Mouse (Mus musculus) liver, postnatal 0 days (tissue): ENCODE results near the gene Tbcc. TPM values are rescaled to one million over a fixed set of nuclear protein-coding genes. Genes with fewer than 3 reads are reported as not detected.

ENCODE experiments used
- ATAC-seq: fragments of 200-750 bp; cut with Nextera tagmentation; 2 replicates; pipeline ENCODE4 v1.8.0; 2017; ENCODE audit warnings: mild to moderate bottlenecking, moderate library complexity
- DNase-seq: peaks from one replicate; pipeline ENCODE4 v3.0.0-alpha.2; 2016
- H3K27ac ChIP-seq: fragments of 300-500 bp; sonication (generic); 2 replicates; pipeline ENCODE4 v1.5.1; 2014; ENCODE audit warnings: antibody characterized with exemption, moderate library complexity, mild to moderate bottlenecking, low read depth
- H3K27me3 ChIP-seq: fragments of 300-500 bp; sonication (generic); 2 replicates; pipeline ENCODE4 v1.6.1; 2014; ENCODE audit warnings: low read length, control low read depth, mixed read lengths; ENCODE audit not compliant: insufficient read depth
- H3K36me3 ChIP-seq: fragments of 300-500 bp; sonication (generic); replicated peaks from 2 replicates; pipeline ENCODE4 v1.6.1; 2014; ENCODE audit warnings: mild to moderate bottlenecking, control low read depth, low read length, moderate library complexity, mixed read lengths; ENCODE audit not compliant: insufficient read depth
- H3K4me1 ChIP-seq: fragments of 300-500 bp; sonication (generic); 2 replicates; pipeline ENCODE4 v1.6.1; 2014; ENCODE audit warnings: antibody characterized with exemption, mild to moderate bottlenecking, control low read depth; ENCODE audit not compliant: insufficient read depth
- H3K4me2 ChIP-seq: fragments of 300-500 bp; sonication (generic); 2 replicates; pipeline ENCODE4 v1.6.1; 2014; ENCODE audit warnings: low read depth, mild to moderate bottlenecking, low read length, moderate library complexity, mixed read lengths
- H3K4me3 ChIP-seq: fragments of 300-500 bp; sonication (generic); 2 replicates; pipeline ENCODE4 v1.5.1; 2014; ENCODE audit warnings: low read depth, low read length
- H3K9ac ChIP-seq: fragments of 300-500 bp; sonication (generic); replicated peaks from 2 replicates; pipeline ENCODE4 v1.6.1; 2014; ENCODE audit warnings: mild to moderate bottlenecking, moderate library complexity
- H3K9me3 ChIP-seq: fragments of 300-500 bp; sonication (generic); 2 replicates; pipeline ENCODE4 v1.6.1; 2016; ENCODE audit warnings: mild to moderate bottlenecking, control low read depth, low read length, mixed read lengths
- CTCF ChIP-seq: sonication (generic); IDR thresholded peaks from 2 replicates; pipeline ENCODE4 v1.5.1; 2016; ENCODE audit warnings: antibody characterized with exemption, low read depth
- EP300 ChIP-seq: IDR thresholded peaks from 2 replicates; pipeline ENCODE4 v1.6.1; 2016; ENCODE audit warnings: antibody characterized with exemption, low read depth, mild to moderate bottlenecking
- whole genome bisulfite sequencing: fragments of 180-500 bp; shearing (Covaris S2); extraction: QIAGEN DNeasy Blood & Tissue Kit; methylation state at CpG from one replicate; pipeline ENCODE4 v1.1.7; 2014; ENCODE audit not compliant: insufficient replicate concordance; 5-methylcytosine and 5-hydroxymethylcytosine counted together
- polyA plus RNA-seq: library from polyadenylated mRNA; unstranded; fragments of >200 nt; fragmentation: Nextera tagmentation; extraction: Ambion mirVana; gene quantifications from 2 replicates; pipeline ENCODE4 v1.2.1, GENCODE M21; 2015

The Tbcc gene
- polyA plus RNA-seq, 1 experiment from 2014 or later = 24.1 TPM

- Histone ChIP-seq H3K9me3 (no peaks in the 10 kb centered on the region), H3K4me2 (peak overlapping the region; percentile 98), H3K27ac (peak overlapping the region; percentile 96), H3K4me3 (peak overlapping the region; percentile 88), H3K9ac (peak overlapping the region; percentile 78), H3K27me3 (no peaks in the 10 kb centered on the region), H3K36me3 (no peaks in the 10 kb centered on the region), H3K4me1 (peaks cover 32% of the 10 kb centered on the region)
- TF ChIP-seq CTCF (no peak), EP300 (no peak)
- DNase-seq = peak; percentile 82
- WGBS = under 1% methylated on average over 44 of the region's 44 CpGs
- ATAC-seq = peak; percentile 26
These were observed 917 bp upstream of the Tbcc start for GRCm38 (mm10) chr17:46889450-46890084.

- ATAC-seq (peak; percentile 18), DNase-seq (peak; percentile 54)
- Histone ChIP-seq H3K4me2 (peak overlapping the region; percentile 98), H3K36me3 (no peaks in the 10 kb centered on the region), H3K9ac (peak overlapping the region; percentile 89), H3K27me3 (no peaks in the 10 kb centered on the region), H3K4me1 (peaks cover 23% of the 10 kb centered on the region), H3K27ac (peak overlapping the region; percentile 79), H3K9me3 (no peaks in the 10 kb centered on the region), H3K4me3 (peak overlapping the region; percentile 88)
- 1% methylated on average over 59 of the region's 64 CpGs for WGBS
- TF ChIP-seq EP300 = no peak
- no peak for TF ChIP-seq CTCF
These were observed 535 bp downstream of the Tbcc start for GRCm38 (mm10) chr17:46890843-46891594.

- no peak for ATAC-seq
- no peak for DNase-seq
- 87% methylated on average over 9 of the region's 9 CpGs for WGBS
- Histone ChIP-seq H3K4me1 (peaks cover 19% of the 10 kb centered on the region), H3K9me3 (no peaks in the 10 kb centered on the region), H3K4me3 (no peak overlapping the region), H3K27me3 (no peaks in the 10 kb centered on the region), H3K27ac (no peak overlapping the region), H3K36me3 (no peaks in the 10 kb centered on the region), H3K4me2 (no peak overlapping the region), H3K9ac (no peak overlapping the region)
- TF ChIP-seq EP300 (no peak), CTCF (no peak)
These were observed 4.9 kb downstream of the Tbcc start for GRCm38 (mm10) chr17:46895426-46895825.

DNA sequence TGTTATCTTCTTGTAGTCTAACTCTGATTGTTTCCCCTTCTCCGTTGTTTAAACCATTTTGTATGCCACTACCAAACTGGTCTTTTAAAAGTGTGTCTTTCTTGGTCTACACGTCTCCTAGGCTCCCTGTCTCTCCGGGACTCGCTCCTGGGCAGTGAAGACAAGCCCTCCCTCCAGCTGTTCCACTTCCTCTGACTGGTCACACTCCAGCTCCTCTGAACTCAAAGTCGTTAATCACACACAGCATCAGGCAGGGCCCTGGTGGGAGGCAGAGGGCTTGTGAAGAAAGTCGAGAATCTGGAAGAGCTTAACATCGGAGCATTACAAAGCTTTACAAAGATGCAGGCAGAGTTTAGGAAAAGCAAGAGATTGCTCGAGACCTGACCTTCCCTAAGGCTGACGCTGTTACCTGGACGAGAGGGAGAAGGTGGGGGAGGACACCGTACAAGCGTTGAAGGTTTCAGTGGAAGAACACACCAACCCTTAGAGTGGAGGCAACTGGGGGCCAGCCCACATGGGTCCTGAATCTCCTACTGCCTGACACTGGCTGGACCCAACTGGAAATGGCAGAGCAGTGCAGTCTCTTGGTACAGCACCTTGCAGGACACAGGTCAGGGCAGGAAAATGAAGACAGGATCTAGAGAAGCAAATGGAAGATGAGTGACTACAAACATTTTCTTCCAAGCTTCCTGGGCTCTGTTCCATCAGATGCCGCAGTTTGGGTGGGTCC lies 6.9 kb downstream of the Tbcc start:
- Histone ChIP-seq H3K9ac (no peak overlapping the region), H3K27me3 (no peaks in the 10 kb centered on the region), H3K36me3 (no peaks in the 10 kb centered on the region), H3K9me3 (no peaks in the 10 kb centered on the region), H3K4me2 (no peak overlapping the region), H3K27ac (no peak overlapping the region), H3K4me3 (no peak overlapping the region), H3K4me1 (peaks cover 5% of the 10 kb centered on the region)
- TF ChIP-seq EP300 (no peak), CTCF (no peak)
- DNase-seq (no peak), ATAC-seq (no peak)
- 46% methylated on average over 13 of the region's 13 CpGs for WGBS

DNA sequence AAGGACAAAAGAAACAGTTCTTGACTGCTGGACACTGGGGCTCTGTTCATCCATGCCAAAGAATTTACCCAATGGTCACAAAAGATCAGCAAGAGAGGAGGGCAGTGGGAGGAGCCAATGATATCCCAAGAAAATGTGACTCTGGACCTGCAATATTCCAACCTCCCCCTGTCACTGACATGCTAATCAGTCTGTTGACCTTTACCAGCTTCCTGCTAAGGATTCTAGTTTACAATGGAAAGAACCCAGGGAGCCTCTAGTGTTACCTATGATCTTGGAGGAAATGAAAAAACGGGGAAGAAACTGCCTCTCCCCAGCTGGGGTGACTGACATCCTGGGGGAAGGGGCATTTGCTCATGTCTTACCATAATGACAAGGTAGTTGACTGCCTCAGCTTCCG lies 10.5 kb downstream of the Tbcc start:
- Histone ChIP-seq H3K9ac (no peak overlapping the region), H3K27me3 (no peaks in the 10 kb centered on the region)
- WGBS = 62% methylated on average over 2 of the region's 2 CpGs

GRCm38 (mm10) chr17:46903876-46904490 lies 13.5 kb downstream of the Tbcc start:
- TF ChIP-seq CTCF (peak; percentile 97), EP300 (no peak)
- H3K9ac ChIP-seq = no peak overlapping the region
- H3K9me3 ChIP-seq = no peaks in the 10 kb centered on the region
- H3K4me1 ChIP-seq = no peaks in the 10 kb centered on the region
- H3K27ac ChIP-seq = no peak overlapping the region
- H3K4me3 ChIP-seq = no peak overlapping the region
- WGBS = 23% methylated on average over 19 of the region's 19 CpGs
- no peaks in the 10 kb centered on the region for H3K27me3 ChIP-seq
- ATAC-seq (peak; percentile 93), DNase-seq (peak; percentile 83)
- H3K36me3 ChIP-seq = no peaks in the 10 kb centered on the region
- H3K4me2 ChIP-seq = no peak overlapping the region

More for the DNA sequence above, 10.5 kb downstream of the Tbcc start:
- Histone ChIP-seq H3K4me3 (no peak overlapping the region), H3K4me1 (no peaks in the 10 kb centered on the region), H3K27ac (no peak overlapping the region), H3K9me3 (no peaks in the 10 kb centered on the region), H3K36me3 (no peaks in the 10 kb centered on the region), H3K4me2 (no peak overlapping the region)
- ATAC-seq (no peak), DNase-seq (no peak)
- TF ChIP-seq EP300 (no peak), CTCF (no peak)
